Mouse (Mus musculus) embryonic fibroblast, embryonic 13.5 days (primary cell): ENCODE results near the gene Frmd4a. TPM values are rescaled to one million over a fixed set of nuclear protein-coding genes. Genes with fewer than 3 reads are reported as not detected.
"Not testable (repeated sequence)": the region's sequence is repeated elsewhere in the genome, so short reads cannot be mapped to it uniquely, and the experiment has no call there.

Experiments
- H3K27ac ChIP-seq: 2 replicates; pipeline ENCODE4 v1.5.1; 2012; ENCODE audit warnings: low read length, control low read depth, inconsistent platforms; ENCODE audit not compliant: insufficient read depth
- H3K4me1 ChIP-seq: 2 replicates; pipeline ENCODE4 v1.6.1; 2011; ENCODE audit warnings: low read length; ENCODE audit not compliant: control insufficient read depth, insufficient read depth
- H3K4me3 ChIP-seq: 2 replicates; pipeline ENCODE4 v1.5.1; 2011; ENCODE audit warnings: mild to moderate bottlenecking, control low read depth, low read length; ENCODE audit not compliant: insufficient read depth
- CTCF ChIP-seq: IDR thresholded peaks from 2 replicates; pipeline ENCODE4 v1.5.1; 2011; ENCODE audit warnings: mild to moderate bottlenecking, control low read depth, low read length, moderate library complexity, borderline replicate concordance; ENCODE audit not compliant: insufficient read depth
- POLR2A ChIP-seq: IDR thresholded peaks from 2 replicates; pipeline ENCODE4 v1.6.1; 2011; ENCODE audit warnings: low read depth, mild to moderate bottlenecking, control low read depth, low read length, moderate library complexity
- polyA plus RNA-seq: library from polyadenylated mRNA; stranded (reverse); fragments of >200 nt; gene quantifications from 2 replicates; pipeline ENCODE4 v1.2.4, GENCODE M21; 2011; ENCODE audit warnings: low read depth; ENCODE audit not compliant: missing spikeins, insufficient read length

The Frmd4a gene
- polyA plus RNA-seq, 1 experiment = 66.9 TPM

DNA sequence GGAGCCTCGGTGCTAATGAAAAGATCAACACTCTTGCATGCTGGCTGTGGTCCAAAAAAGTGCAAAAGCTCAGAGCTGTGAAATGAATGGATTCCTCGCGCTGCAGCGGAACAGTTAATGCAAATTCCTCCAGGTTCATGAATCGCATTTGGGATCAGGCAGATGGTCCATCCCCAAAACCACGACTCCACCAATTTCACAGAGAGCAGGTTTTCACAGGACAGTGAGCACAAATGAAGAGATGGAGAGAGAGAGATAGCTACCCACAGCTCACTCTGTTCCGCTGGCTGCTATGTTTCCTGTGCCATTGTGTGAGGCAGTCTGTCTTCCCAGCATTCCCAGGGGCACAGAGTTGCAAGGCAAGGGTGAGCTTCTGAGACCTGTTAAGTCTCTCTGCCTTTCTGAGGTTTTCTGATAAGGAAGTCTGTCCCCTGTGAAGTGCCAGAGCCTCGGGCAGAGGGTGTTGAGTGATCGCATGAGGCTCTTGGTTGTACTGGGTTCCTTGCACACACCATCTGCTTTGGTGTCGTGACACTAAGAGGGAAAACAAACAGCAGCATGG is 215.3 kb downstream of the Frmd4a start:
- H3K4me3 ChIP-seq = no peak overlapping the region
- H3K4me1 ChIP-seq = no peaks in the 10 kb centered on the region
- TF ChIP-seq POLR2A = no peak
- TF ChIP-seq CTCF = no peak
- no peak overlapping the region for H3K27ac ChIP-seq

GRCm38 (mm10) chr2:4237686-4238085 is 220.2 kb downstream of the Frmd4a start:
- H3K4me3 ChIP-seq = no peak overlapping the region
- H3K4me1 ChIP-seq = no peaks in the 10 kb centered on the region
- no peak for TF ChIP-seq CTCF
- TF ChIP-seq POLR2A = no peak
- H3K27ac ChIP-seq = no peak overlapping the region

- TF ChIP-seq POLR2A (no peak), CTCF (no peak)
- Histone ChIP-seq H3K4me1 (peaks cover 6% of the 10 kb centered on the region), H3K27ac (no peak overlapping the region), H3K4me3 (no peak overlapping the region)
Measured at GRCm38 (mm10) chr2:4249723-4250122, 232.2 kb downstream of the Frmd4a start.

DNA sequence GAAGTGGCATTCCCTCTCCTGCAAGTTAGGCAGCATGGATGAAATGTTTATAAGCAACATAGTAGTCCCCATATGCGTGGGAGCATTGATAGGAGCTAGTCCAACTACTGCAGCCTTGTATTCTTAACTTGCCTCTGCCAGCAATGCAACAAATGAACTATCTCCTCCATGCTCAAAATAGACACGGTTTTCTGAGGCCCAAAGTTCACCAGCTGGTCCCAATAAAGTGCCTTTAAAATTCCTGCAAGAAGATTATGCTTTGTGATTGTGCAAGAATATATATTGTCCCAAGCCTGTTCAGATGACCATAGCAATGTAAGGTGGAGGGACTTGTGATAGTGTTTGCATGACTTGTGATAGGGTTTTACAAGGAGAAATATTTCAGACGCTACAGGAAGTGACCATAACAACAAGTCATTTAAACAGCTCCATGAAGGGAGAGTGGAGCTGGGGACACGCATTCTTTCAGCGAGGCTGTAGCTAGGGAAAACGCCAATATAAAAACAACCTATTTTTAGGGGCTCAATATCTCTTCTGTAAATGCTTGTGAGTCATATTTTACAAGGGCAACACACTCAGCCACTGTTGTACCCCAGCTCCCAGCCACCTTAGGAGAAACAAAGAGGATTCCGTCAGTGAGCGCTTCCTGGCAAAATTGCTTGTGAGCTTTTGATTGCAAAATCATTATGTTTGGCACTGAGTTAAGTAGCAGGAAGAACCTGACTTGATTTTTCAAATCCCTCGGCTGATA is 235.2 kb downstream of the Frmd4a start:
- peak overlapping the region; percentile 16; the same call in 1 of the 2 replicates for H3K27ac ChIP-seq
- H3K4me3 ChIP-seq = no peak overlapping the region
- TF ChIP-seq CTCF (no peak), POLR2A (no peak)

DNA sequence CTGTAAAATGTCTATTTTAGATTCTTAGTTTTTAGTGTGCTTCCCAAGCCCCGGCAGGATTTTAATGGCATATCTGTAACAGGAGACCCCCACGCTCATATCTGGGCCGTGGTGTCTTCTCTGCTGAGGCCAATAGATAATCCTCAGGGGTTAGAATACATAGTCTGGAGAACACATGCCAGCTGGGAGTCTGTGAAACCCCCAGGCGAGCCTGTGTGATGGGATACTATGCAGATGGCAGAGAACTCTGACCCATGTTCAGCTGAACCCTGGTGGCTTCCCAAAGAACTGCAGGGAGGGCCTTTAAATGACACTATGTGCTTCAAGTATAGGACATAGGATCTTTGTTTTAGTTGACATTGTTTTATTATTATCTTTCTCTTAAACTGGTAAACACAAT is 235.8 kb downstream of the Frmd4a start:
- Histone ChIP-seq H3K4me1 (peaks cover 6% of the 10 kb centered on the region), H3K4me3 (no peak overlapping the region), H3K27ac (peak overlapping the region; percentile 16; the same call in 1 of the 2 replicates)
- no peak for TF ChIP-seq CTCF
- TF ChIP-seq POLR2A = no peak

More for the DNA sequence above, 235.2 kb downstream of the Frmd4a start:
- H3K4me1 ChIP-seq = peaks cover 6% of the 10 kb centered on the region

DNA sequence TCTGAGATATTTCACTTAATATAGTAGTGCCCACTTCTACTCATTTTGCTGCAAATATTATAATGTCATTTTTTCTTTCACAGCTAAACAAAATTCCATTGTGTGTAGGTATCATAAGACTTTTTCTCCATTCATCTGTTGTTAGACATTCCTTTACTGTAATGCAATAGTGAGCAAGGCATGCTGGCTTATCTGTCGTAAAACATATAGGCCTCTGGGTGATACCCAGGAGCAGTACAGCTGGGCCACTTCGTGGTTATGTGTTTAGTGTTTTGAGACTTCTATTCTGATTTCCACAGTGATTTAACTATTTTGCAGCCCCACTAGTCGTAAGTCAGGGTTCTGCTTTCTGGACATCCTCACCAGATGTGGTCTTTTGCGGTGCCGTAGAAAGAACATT is 236.6 kb downstream of the Frmd4a start:
- Histone ChIP-seq H3K27ac (no peak overlapping the region), H3K4me3 (no peak overlapping the region), H3K4me1 (peaks cover 6% of the 10 kb centered on the region)
- TF ChIP-seq CTCF = no peak
- no peak for TF ChIP-seq POLR2A

- H3K4me3 ChIP-seq = no peak overlapping the region
- peaks cover 6% of the 10 kb centered on the region for H3K4me1 ChIP-seq
- TF ChIP-seq POLR2A (no peak), CTCF (no peak)
- H3K27ac ChIP-seq = no peak overlapping the region
Measured at GRCm38 (mm10) chr2:4256242-4256641, 238.7 kb downstream of the Frmd4a start.

GRCm38 (mm10) chr2:4257604-4258003 is 240.1 kb downstream of the Frmd4a start:
- TF ChIP-seq CTCF = no peak
- no peak for TF ChIP-seq POLR2A
- Histone ChIP-seq H3K4me3 (no peak overlapping the region), H3K4me1 (no peaks in the 10 kb centered on the region), H3K27ac (no peak overlapping the region)

- not testable (repeated sequence) for H3K4me1 ChIP-seq, H3K27ac ChIP-seq, H3K4me3 ChIP-seq
Measured at GRCm38 (mm10) chr2:4258803-4259202, 241.3 kb downstream of the Frmd4a start.

DNA sequence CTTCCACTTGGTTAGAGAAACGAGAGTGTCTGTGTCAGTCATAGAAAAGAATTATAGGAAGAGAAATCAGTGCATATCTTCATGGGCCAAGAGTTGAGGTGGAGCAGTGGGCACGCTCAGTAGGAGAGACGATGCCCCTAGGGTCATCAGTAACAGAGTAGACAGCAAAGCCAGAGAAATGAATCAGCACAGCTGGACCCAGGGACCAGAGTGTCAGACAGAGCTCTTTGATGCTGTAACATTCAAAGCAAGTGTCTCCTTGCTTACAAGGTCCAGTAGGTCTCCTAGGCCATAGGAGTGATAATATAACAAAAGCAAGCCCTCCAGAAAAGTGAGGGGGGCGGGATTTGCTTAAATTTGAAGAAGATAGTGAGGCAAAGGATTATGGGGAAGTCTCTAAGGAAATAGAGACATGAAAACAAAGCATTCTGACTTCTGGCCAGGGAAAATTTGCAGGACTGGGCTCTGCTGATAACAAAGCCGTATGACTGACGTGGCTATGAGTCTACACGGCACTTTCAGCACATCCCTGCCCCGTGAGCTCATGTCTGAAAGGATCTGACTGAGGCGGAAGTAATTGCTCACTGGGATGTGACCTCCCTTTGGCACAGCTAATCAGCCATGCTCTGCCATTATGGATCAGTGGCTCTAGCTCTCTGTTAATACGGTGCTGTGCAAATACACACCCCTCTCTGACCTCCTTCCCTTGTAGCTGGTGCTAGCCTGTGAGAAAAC is 243.0 kb downstream of the Frmd4a start:
- no peaks in the 10 kb centered on the region for H3K4me1 ChIP-seq
- TF ChIP-seq POLR2A (no peak), CTCF (no peak)
- no peak overlapping the region for H3K27ac ChIP-seq
- H3K4me3 ChIP-seq = no peak overlapping the region
